Mouse (Mus musculus): ENCODE measurements around the gene Cd248. TPM values are rescaled to one million over a fixed set of nuclear protein-coding genes. Genes with fewer than 3 reads are reported as not detected.

Cd248 gene
- polyA plus RNA-seq (2015; fragmentation: Nextera tagmentation; extraction: Ambion mirVana), result 50.3 and 74.1 TPM in 2 replicates

GRCm38 (mm10) chr19:5067867-5068569 is at the start of gene Cd248:
Cd248 (plus strand) TSS chr19:5068078.
- WGBS, result under 1% methylated on average over 51 of the region's 56 CpGs
- peak within 1 kb of the TSS; percentile 93 for H3K27ac ChIP-seq

DNA sequence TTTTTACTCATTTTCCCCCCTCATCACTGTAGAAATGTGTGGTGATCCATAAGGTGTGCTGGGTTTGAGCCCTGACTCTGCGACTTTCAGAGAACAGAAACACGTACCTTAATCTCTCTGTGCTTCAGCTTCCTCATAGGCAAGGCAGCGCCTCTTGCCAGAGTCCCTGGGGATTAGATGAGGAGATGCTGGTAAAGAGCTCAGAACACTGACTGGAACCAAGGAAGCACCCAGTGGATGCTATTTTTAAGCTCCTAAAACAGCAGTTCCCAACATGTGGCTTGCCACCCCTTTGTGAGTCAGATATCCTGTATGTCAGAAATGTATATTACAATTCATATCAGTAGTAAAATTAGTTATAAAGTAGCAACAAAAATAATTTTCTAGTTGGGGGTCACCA is 49.7 kb upstream of the Cd248 start:
- no peaks in the 10 kb centered on the region for H3K36me3 ChIP-seq
- H3K27ac ChIP-seq, result no peak overlapping the region
- no peak for ATAC-seq (replicated peaks; ENCODE audit: low FRiP score)
- no peak overlapping the region for H3K4me3 ChIP-seq (replicated peaks)
- H3K4me1 ChIP-seq, result peaks cover 15% of the 10 kb centered on the region
- no peak overlapping the region for H3K4me2 ChIP-seq
- peaks cover 1% of the 10 kb centered on the region; the same call in 1 of the 2 replicates for H3K27me3 ChIP-seq
- WGBS, result 87% methylated on average over 3 of the region's 3 CpGs
- no peak overlapping the region for H3K9ac ChIP-seq
- H3K9me3 ChIP-seq (replicated peaks), result no peaks in the 10 kb centered on the region

More at GRCm38 (mm10) chr19:5067867-5068569, at the start of gene Cd248:
- Histone ChIP-seq H3K36me3 (no peaks in the 10 kb centered on the region), H3K4me3 (replicated peaks) (peak within 1 kb of the TSS; percentile 55), H3K9ac (peak within 1 kb of the TSS; percentile 64), H3K4me2 (peak within 1 kb of the TSS; percentile 84), H3K4me1 (peaks cover 75% of the 10 kb centered on the region), H3K9me3 (replicated peaks) (no peaks in the 10 kb centered on the region), H3K27me3 (peaks cover 49% of the 10 kb centered on the region)
- peak; percentile 41 for ATAC-seq (replicated peaks; ENCODE audit: low FRiP score)

GRCm38 (mm10) chr19:5021416-5021815 is 46.5 kb upstream of the Cd248 start:
- Histone ChIP-seq H3K4me1 (peaks cover 17% of the 10 kb centered on the region), H3K4me3 (replicated peaks) (no peak overlapping the region), H3K4me2 (no peak overlapping the region), H3K27ac (no peak overlapping the region), H3K9ac (no peak overlapping the region), H3K9me3 (replicated peaks) (no peaks in the 10 kb centered on the region), H3K27me3 (no peaks in the 10 kb centered on the region), H3K36me3 (no peaks in the 10 kb centered on the region; the same call in 1 of the 2 replicates)
- WGBS, result 79% methylated on average over 2 of the region's 2 CpGs
- ATAC-seq (replicated peaks; ENCODE audit: low FRiP score), result no peak

GRCm38 (mm10) chr19:5023621-5024479 is 44.0 kb upstream of the Cd248 start, which contains the start of gene Slc29a2:
Slc29a2 (plus strand) TSS chr19:5023860.
- WGBS, result under 1% methylated on average over 62 of the region's 62 CpGs
- ATAC-seq (replicated peaks; ENCODE audit: low FRiP score), result peak; percentile 95

GRCm38 (mm10) chr19:5026111-5026510 is 41.8 kb upstream of the Cd248 start:
- Histone ChIP-seq H3K9ac (no peak overlapping the region), H3K27me3 (no peaks in the 10 kb centered on the region), H3K27ac (no peak overlapping the region), H3K9me3 (replicated peaks) (no peaks in the 10 kb centered on the region), H3K4me3 (replicated peaks) (no peak overlapping the region), H3K4me1 (peaks cover 15% of the 10 kb centered on the region), H3K4me2 (no peak overlapping the region), H3K36me3 (peaks cover 39% of the 10 kb centered on the region)
- WGBS, result 87% methylated on average over 8 of the region's 8 CpGs
- ATAC-seq (replicated peaks; ENCODE audit: low FRiP score), result no peak

More at GRCm38 (mm10) chr19:5023621-5024479, 44.0 kb upstream of the Cd248 start, which contains the start of gene Slc29a2:
- H3K27me3 ChIP-seq, result no peaks in the 10 kb centered on the region
- peak within 1 kb of the TSS; percentile 61 for H3K4me3 ChIP-seq (replicated peaks)
- H3K9me3 ChIP-seq (replicated peaks), result no peaks in the 10 kb centered on the region
- H3K4me2 ChIP-seq, result peak within 1 kb of the TSS; percentile 81
- H3K36me3 ChIP-seq, result peaks cover 18% of the 10 kb centered on the region
- peaks cover 15% of the 10 kb centered on the region for H3K4me1 ChIP-seq
- peak within 1 kb of the TSS; percentile 90 for H3K27ac ChIP-seq
- H3K9ac ChIP-seq, result peak within 1 kb of the TSS; percentile 54

GRCm38 (mm10) chr19:5032686-5033085 is 35.2 kb upstream of the Cd248 start:
- H3K27ac ChIP-seq, result no peak overlapping the region
- H3K4me3 ChIP-seq (replicated peaks), result no peak overlapping the region
- H3K4me2 ChIP-seq, result no peak overlapping the region
- no peaks in the 10 kb centered on the region for H3K9me3 ChIP-seq (replicated peaks)
- H3K4me1 ChIP-seq, result peaks cover 3% of the 10 kb centered on the region
- H3K9ac ChIP-seq, result no peak overlapping the region
- 77% methylated on average over 3 of the region's 3 CpGs for WGBS
- H3K27me3 ChIP-seq, result no peaks in the 10 kb centered on the region
- peaks cover 37% of the 10 kb centered on the region for H3K36me3 ChIP-seq
- ATAC-seq (replicated peaks; ENCODE audit: low FRiP score), result no peak

- H3K9ac ChIP-seq, result no peak overlapping the region
- H3K9me3 ChIP-seq (replicated peaks), result no peaks in the 10 kb centered on the region
- peaks cover 25% of the 10 kb centered on the region for H3K4me1 ChIP-seq
- peaks cover 2% of the 10 kb centered on the region; the same call in 1 of the 2 replicates for H3K36me3 ChIP-seq
- H3K4me3 ChIP-seq (replicated peaks), result no peak overlapping the region
- no peak overlapping the region for H3K4me2 ChIP-seq
- ATAC-seq (replicated peaks; ENCODE audit: low FRiP score), result no peak
- no peak overlapping the region for H3K27ac ChIP-seq
- WGBS, result 79% methylated on average over 4 of the region's 4 CpGs
- H3K27me3 ChIP-seq, result no peaks in the 10 kb centered on the region
Measured at GRCm38 (mm10) chr19:5036577-5036976, 31.3 kb upstream of the Cd248 start.

GRCm38 (mm10) chr19:5037678-5038571 is 30.0 kb upstream of the Cd248 start:
- Histone ChIP-seq H3K36me3 (peaks cover 3% of the 10 kb centered on the region; the same call in 1 of the 2 replicates), H3K4me3 (replicated peaks) (peak overlapping the region; percentile 94), H3K27me3 (no peaks in the 10 kb centered on the region), H3K4me1 (peaks cover 34% of the 10 kb centered on the region), H3K9ac (peak overlapping the region; percentile 84), H3K9me3 (replicated peaks) (no peaks in the 10 kb centered on the region), H3K27ac (peak overlapping the region; percentile 86), H3K4me2 (peak overlapping the region; percentile 88)
- ATAC-seq (replicated peaks; ENCODE audit: low FRiP score), result peak; percentile 44; the same call in 1 of the 2 replicates
- WGBS, result 6% methylated on average over 32 of the region's 32 CpGs

GRCm38 (mm10) chr19:5038709-5039156 is 29.1 kb upstream of the Cd248 start, which contains the start of the genes B4gat1 and AC124502.3:
B4gat1 (plus strand) TSS chr19:5038826.
AC124502.3 (plus strand) TSS chr19:5038891.
- H3K9me3 ChIP-seq (replicated peaks), result no peaks in the 10 kb centered on the region
- H3K9ac ChIP-seq, result peak within 1 kb of the TSS; percentile 84
- peak; percentile 93 for ATAC-seq (replicated peaks; ENCODE audit: low FRiP score)
- H3K4me2 ChIP-seq, result peak within 1 kb of the TSS; percentile 88
- peaks cover 11% of the 10 kb centered on the region; the same call in 1 of the 2 replicates for H3K36me3 ChIP-seq
- no peaks in the 10 kb centered on the region for H3K27me3 ChIP-seq
- H3K4me1 ChIP-seq, result peaks cover 34% of the 10 kb centered on the region
- WGBS, result under 1% methylated on average over 44 of the region's 44 CpGs
- peak within 1 kb of the TSS; percentile 86 for H3K27ac ChIP-seq
- peak within 1 kb of the TSS; percentile 94 for H3K4me3 ChIP-seq (replicated peaks)

DNA sequence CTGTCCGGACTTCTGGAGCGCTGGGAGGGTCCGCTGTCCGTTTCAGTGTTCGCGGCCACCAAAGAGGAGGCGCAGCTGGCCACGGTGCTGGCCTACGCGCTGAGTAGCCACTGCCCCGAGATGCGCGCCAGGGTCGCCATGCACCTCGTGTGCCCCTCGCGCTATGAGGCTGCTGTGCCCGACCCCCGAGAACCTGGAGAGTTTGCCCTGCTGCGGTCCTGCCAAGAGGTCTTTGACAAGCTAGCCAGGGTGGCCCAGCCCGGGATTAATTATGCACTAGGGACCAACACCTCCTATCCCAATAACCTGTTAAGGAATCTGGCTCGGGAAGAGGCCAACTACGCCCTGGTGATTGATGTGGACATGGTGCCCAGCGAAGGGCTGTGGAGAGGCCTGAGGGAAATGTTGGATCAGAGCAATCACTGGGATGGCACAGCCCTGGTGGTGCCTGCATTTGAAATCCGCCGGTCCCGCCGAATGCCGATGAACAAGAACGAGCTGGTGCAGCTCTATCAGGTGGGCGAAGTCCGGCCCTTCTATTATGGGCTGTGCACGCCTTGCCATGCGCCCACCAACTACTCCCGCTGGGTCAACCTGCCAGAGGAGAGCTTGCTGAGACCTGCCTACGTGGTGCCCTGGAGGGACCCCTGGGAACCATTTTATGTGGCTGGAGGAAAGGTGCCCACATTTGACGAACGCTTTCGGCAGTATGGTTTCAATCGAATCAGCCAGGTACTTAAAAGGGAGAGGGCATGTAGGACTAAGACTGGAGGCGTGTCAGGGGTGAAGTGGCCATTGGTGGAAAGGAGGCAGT is 28.4 kb upstream of the Cd248 start:
- Histone ChIP-seq H3K36me3 (peaks cover 16% of the 10 kb centered on the region; the same call in 1 of the 2 replicates), H3K27ac (0 out of 2 replicates have a peak overlapping the region, but pooled peaks have one; percentile 86), H3K9me3 (replicated peaks) (no peaks in the 10 kb centered on the region), H3K9ac (peak overlapping the region; percentile 84), H3K27me3 (no peaks in the 10 kb centered on the region), H3K4me1 (peaks cover 34% of the 10 kb centered on the region), H3K4me3 (replicated peaks) (peak overlapping the region; percentile 94), H3K4me2 (peak overlapping the region; percentile 88)
- peak; percentile 26 for ATAC-seq (replicated peaks; ENCODE audit: low FRiP score)
- WGBS, result 13% methylated on average over 41 of the region's 41 CpGs

All from kidney, embryonic 15.5 days (tissue).